Mouse (Mus musculus): ENCODE data around the gene Clspn.

The Clspn gene

GRCm38 (mm10) chr4:126637446-126637845 lies 80.7 kb downstream of the Clspn start:
- DNase-seq (ENCODE audit: low spot score in 2 of 2) = no peak

DNA sequence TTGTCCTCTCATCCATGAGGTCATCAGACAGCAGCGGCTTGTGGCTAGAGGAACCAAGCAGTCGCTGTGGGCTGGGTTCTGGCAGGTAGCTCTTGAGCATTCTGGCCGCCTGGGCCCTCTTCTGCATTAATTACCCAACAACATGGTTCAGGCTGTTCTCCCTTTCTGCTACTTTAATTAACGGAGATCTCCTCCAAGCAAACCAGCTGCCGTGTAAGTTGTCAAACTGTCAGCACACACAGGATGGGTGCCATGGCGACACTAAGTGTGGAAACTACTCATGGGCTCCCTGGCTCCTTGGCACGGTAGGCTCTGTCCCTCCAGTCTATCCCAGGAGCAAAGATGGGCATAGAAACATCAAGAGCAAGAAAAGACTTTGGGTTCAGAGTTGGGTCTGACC lies 82.6 kb downstream of the Clspn start:
- no peak for DNase-seq (ENCODE audit: low spot score in 2 of 2)

DNA sequence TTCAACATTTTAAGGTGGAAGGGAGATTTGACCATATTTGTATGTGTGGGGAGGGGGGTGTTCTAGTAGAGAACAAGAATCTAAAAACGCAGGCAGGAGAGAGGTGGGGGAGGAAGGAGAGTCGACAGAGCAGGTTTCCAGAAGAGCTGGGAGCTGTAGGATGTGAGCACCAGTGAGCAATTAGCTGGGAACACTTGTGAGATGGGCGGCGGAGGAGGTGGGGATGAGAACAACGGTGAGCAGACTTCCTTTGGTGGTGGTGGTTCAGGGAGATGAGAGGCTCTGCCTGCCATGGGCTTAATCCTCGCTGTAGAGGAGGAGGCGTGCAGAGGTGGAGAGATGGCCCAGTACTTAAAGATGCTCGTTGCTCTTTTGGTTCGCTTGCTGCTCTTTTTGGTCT lies 85.2 kb downstream of the Clspn start:
- DNase-seq (ENCODE audit: low spot score in 2 of 2) = no peak
